Mouse (Mus musculus) forebrain, postnatal 0 days (tissue): ENCODE data around the gene Supt5. TPM values are rescaled to one million over a fixed set of nuclear protein-coding genes. Genes with fewer than 3 reads are reported as not detected.
"Not testable (repeated sequence)": the region's sequence is repeated elsewhere in the genome, so short reads cannot be mapped to it uniquely, and the experiment has no call there.

Experiments
- ATAC-seq: fragments of 200-750 bp; cut with Nextera tagmentation; 2 replicates; pipeline ENCODE4 v1.8.0; 2017; ENCODE audit warnings: mild to moderate bottlenecking, moderate library complexity
- DNase-seq: peaks from one replicate; pipeline ENCODE4 v3.0.0-alpha.2; 2015
- H3K27ac ChIP-seq: fragments of 300-500 bp; sonication (generic); 2 replicates; pipeline ENCODE4 v1.5.1; 2014; ENCODE audit warnings: low read depth, mild to moderate bottlenecking, antibody characterized with exemption, low read length, moderate library complexity, mixed read lengths
- H3K27me3 ChIP-seq: fragments of 300-500 bp; sonication (generic); 2 replicates; pipeline ENCODE4 v1.6.1; 2014; ENCODE audit warnings: mild to moderate bottlenecking, low read length, mixed read lengths; ENCODE audit not compliant: insufficient read depth
- H3K36me3 ChIP-seq: fragments of 300-500 bp; sonication (generic); 2 replicates; pipeline ENCODE4 v1.6.1; 2014; ENCODE audit warnings: mild to moderate bottlenecking, moderate library complexity; ENCODE audit not compliant: insufficient read depth
- H3K4me1 ChIP-seq: fragments of 300-500 bp; sonication (generic); 2 replicates; pipeline ENCODE4 v1.6.1; 2014; ENCODE audit warnings: antibody characterized with exemption; ENCODE audit not compliant: insufficient read depth
- H3K4me2 ChIP-seq: fragments of 300-500 bp; sonication (generic); 2 replicates; pipeline ENCODE4 v1.6.1; 2014; ENCODE audit warnings: low read depth, mild to moderate bottlenecking, moderate library complexity
- H3K4me3 ChIP-seq: fragments of 300-500 bp; sonication (generic); 2 replicates; pipeline ENCODE4 v1.5.1; 2014; ENCODE audit warnings: low read depth, low read length, mixed read lengths
- H3K9ac ChIP-seq: fragments of 300-500 bp; sonication (generic); 2 replicates; pipeline ENCODE4 v1.6.1; 2014; ENCODE audit warnings: mild to moderate bottlenecking
- H3K9me3 ChIP-seq: fragments of 300-500 bp; sonication (generic); 2 replicates; pipeline ENCODE4 v1.6.1; 2016; ENCODE audit warnings: low read length
- CTCF ChIP-seq: sonication (generic); IDR thresholded peaks from 2 replicates; pipeline ENCODE4 v1.5.1; 2016; ENCODE audit warnings: antibody characterized with exemption, control low read depth, low read depth
- WGBS: fragments of 180-500 bp; shearing (Covaris S2); extraction: QIAGEN DNeasy Blood & Tissue Kit; methylation state at CpG from one replicate; pipeline ENCODE4 v1.1.7; 2014; 5-methylcytosine and 5-hydroxymethylcytosine counted together
- polyA plus RNA-seq: library from polyadenylated mRNA; unstranded; fragments of >200 nt; fragmentation: Nextera tagmentation; extraction: Ambion mirVana; gene quantifications from 2 replicates; pipeline ENCODE4 v1.2.1, GENCODE M21; 2015
- total RNA-seq: library from RNA; depleted of rRNA; stranded (reverse); fragments of >200 nt; gene quantifications from 2 replicates; pipeline ENCODE4 v1.2.3, GENCODE M21; 2014; rRNA removed

Supt5 gene
- total RNA-seq (88.4 and 111 TPM in 2 replicates), polyA plus RNA-seq (65.2 and 83.3 TPM in 2 replicates)

DNA sequence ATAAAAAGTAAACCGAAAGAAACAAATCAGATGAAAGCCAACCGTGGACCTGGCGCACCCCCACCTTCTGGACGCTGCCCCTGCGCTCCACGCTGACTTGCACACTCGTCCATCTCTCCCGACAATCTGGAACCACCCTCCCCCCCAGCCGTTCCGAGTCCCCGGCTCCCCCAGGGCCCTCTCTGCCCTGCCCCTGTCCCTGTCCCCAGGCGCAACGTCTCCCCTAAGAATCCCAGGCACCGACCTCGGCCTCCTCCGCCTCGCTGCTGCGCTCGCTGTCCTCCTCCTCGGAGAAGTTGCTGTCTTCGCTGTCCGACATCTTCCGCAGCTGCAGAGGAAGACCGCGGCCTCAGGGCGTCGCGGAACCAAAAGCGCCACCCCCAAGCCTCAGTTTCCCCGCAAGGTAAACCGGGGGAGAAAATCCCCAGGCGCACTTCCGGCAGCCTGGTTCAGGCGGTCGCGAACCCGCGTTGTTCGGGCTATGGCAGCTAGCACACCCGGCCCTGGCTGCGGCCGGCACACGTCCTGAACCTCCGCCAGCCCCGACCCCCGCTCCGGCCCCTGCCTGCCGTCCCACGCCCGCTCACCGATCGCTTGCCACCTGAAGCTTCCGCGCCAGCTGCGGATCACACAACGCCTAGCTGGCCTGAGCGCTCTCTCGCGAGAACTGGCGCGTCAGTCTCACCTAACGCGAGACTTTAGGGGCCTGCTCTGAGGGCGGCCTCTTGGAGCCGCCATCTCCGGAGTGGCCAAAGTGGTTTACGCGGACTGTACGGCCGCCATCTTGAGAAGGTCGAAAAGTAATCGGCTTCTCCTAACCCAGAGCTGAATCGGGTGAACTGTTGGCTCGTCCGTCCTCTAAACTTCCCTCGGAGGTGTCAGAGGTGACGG lies at the start of gene Supt5:
Supt5 (minus strand) TSS at position 639 of the 891 bp plus-strand sequence.
- DNase-seq: peak; percentile 98
- Histone ChIP-seq H3K27ac (peak within 1 kb of the TSS; percentile 90), H3K9me3 (no peaks in the 10 kb centered on the region), H3K4me1 (peaks cover 2% of the 10 kb centered on the region; the same call in 1 of the 2 replicates), H3K9ac (peak within 1 kb of the TSS; percentile 86), H3K36me3 (no peaks in the 10 kb centered on the region), H3K27me3 (no peaks in the 10 kb centered on the region), H3K4me3 (peak within 1 kb of the TSS; percentile 92), H3K4me2 (peak within 1 kb of the TSS; percentile 62)
- WGBS: 1% methylated on average over 77 of the region's 77 CpGs
- 0 out of 2 replicates have a peak, but pooled peaks have one; percentile 17 for TF ChIP-seq CTCF
- ATAC-seq: peak; percentile 100

DNA sequence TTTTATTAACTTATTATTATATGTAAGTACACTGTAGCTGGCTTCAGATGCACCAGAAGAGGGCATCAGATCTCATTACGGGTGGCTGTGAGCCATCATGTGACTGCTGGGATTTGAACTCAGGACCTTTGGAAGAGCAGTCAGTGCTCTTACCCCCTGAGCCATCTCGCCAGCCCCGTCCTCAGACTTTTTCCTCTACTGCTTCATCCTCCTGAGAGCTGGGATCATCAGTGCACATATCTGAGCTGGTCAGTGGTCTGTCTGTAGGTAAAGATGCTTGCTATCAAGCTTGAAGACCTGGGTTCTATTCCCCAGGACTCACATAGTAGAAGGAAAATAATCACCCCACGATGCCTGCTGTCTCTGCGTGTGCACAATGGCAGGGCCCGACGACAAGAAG lies 48.8 kb upstream of the Supt5 start:
- 84% methylated on average over 7 of the region's 7 CpGs for WGBS
- H3K9me3 ChIP-seq, H3K4me1 ChIP-seq, H3K27me3 ChIP-seq, ATAC-seq, H3K4me2 ChIP-seq, DNase-seq, H3K27ac ChIP-seq, H3K9ac ChIP-seq, H3K4me3 ChIP-seq: not testable (repeated sequence)
- peaks cover 41% of the 10 kb centered on the region for H3K36me3 ChIP-seq

DNA sequence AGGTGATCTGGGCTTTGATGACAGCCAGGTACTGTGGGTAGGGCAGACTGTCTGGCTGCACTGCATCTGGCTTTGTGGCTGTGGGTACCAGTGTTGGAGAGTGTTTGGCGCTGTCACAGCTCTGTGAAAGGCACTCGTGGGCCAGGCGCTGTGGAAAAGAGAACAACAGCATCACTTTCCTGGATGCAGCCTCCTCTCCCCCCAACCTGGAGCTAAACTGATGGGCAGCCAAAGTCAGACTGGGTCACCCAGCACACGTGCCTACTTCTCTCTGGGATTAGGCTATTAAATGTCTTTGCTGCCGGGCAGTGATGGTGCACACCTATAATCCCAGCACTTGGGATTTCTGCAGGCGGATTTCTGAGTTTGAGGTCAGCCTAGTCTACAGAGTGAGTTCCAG lies 48.3 kb upstream of the Supt5 start:
- H3K4me2 ChIP-seq, H3K9ac ChIP-seq, H3K27ac ChIP-seq, ATAC-seq, DNase-seq, H3K4me1 ChIP-seq, H3K4me3 ChIP-seq, H3K9me3 ChIP-seq, H3K27me3 ChIP-seq: not testable (repeated sequence)
- 84% methylated on average over 6 of the region's 6 CpGs for WGBS
- peaks cover 41% of the 10 kb centered on the region for H3K36me3 ChIP-seq

DNA sequence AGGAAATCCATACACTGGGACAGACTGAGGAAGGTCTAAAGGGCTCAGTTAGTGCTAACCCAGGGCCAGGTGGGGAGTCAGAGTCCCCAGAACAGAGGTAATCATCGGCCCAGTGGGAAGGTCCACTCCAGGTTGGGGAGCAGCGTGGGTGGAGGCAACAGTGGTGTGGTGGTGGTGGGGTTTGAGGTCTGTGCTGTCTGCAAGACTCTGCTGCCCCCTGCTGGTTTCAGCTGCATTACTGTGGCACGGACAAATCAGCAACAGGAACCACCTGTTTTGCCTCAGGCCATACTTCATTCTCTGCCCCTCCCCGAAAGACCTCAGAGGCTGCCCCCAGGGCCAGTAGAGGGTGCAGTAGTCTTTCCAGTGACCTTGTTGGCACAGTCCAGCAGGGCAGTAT lies 47.9 kb upstream of the Supt5 start:
- peak; percentile 70 for ATAC-seq
- no peaks in the 10 kb centered on the region for H3K9me3 ChIP-seq
- peak; percentile 90 for TF ChIP-seq CTCF
- no peak overlapping the region for H3K4me3 ChIP-seq
- H3K36me3 ChIP-seq: peaks cover 41% of the 10 kb centered on the region
- H3K4me2 ChIP-seq: no peak overlapping the region
- DNase-seq: peak; percentile 80
- 15% methylated on average over 4 of the region's 4 CpGs for WGBS
- no peak overlapping the region for H3K9ac ChIP-seq
- H3K27ac ChIP-seq: no peak overlapping the region
- H3K27me3 ChIP-seq: no peaks in the 10 kb centered on the region
- peaks cover 6% of the 10 kb centered on the region for H3K4me1 ChIP-seq

DNA sequence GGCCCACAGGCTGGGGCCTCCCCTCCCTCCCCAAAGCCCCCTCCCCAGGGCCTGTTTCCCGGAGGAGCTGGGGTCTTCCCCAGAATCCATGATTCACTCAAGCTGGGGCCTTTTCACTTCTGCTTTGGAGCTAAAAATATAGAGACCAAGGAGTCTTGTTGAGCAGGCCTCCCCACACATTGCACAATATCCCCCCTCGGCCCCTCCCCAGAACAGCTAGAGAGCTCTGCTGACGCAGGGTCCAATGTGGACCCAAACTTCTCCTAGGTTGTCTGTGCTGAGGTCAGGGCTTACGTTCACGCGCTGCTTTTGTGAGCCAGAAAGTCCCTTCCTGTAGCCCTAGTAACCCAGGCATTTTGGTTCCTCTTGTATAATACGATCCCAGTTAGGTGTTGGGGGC lies 47.5 kb upstream of the Supt5 start:
- no peak overlapping the region for H3K4me2 ChIP-seq
- no peak overlapping the region for H3K27ac ChIP-seq
- WGBS: 89% methylated on average over 7 of the region's 7 CpGs
- peaks cover 41% of the 10 kb centered on the region for H3K36me3 ChIP-seq
- H3K4me3 ChIP-seq: no peak overlapping the region
- peaks cover 8% of the 10 kb centered on the region; the same call in 1 of the 2 replicates for H3K4me1 ChIP-seq
- no peaks in the 10 kb centered on the region for H3K9me3 ChIP-seq
- TF ChIP-seq CTCF: no peak
- no peaks in the 10 kb centered on the region for H3K27me3 ChIP-seq
- ATAC-seq (no peak), DNase-seq (no peak)
- H3K9ac ChIP-seq: no peak overlapping the region

DNA sequence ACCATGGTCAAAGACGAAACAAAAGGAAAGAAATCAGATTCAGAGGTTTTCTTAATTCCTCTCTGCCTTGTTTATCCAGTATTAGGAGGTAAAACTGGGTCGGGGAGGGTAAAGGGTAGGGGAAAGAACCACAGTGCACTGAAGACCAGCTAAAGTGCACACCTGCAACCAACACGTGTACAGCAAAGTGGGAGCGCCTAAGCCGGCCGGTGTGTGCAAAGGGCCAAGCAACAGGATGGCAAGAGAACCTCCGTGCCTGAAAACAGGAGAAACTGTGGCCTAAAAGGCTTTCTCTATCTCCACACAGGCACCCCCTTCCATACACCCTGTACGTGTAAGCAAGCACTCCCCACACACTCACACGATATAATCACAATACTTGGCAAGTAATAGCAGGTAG lies 46.6 kb upstream of the Supt5 start:
- Histone ChIP-seq H3K4me1 (peaks cover 8% of the 10 kb centered on the region; the same call in 1 of the 2 replicates), H3K4me2 (no peak overlapping the region), H3K4me3 (no peak overlapping the region), H3K27ac (no peak overlapping the region), H3K9ac (no peak overlapping the region), H3K27me3 (peaks cover 4% of the 10 kb centered on the region; the same call in 1 of the 2 replicates), H3K9me3 (no peaks in the 10 kb centered on the region), H3K36me3 (peaks cover 35% of the 10 kb centered on the region)
- WGBS: 87% methylated on average over 9 of the region's 9 CpGs
- TF ChIP-seq CTCF: no peak
- DNase-seq: no peak
- no peak for ATAC-seq

DNA sequence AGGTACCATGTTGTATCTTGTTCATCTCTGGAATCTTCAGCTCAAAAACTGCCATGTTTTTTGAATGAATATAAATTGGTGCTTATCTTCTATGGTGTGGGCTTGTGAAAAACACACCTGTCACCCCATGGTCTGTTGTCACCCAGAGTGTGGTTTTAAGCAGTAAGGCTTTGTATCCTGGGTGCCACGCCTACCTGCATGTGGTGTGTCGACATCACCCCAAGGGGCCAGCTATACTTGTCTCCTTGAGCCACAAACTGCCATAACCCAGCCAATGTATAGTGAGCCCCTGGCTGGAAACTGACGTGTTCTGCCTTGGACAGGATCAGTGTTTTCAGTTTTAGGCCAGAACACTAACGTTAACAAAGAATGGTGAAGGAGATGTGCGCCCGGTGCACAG lies 45.6 kb upstream of the Supt5 start:
- H3K36me3 ChIP-seq: peaks cover 25% of the 10 kb centered on the region
- peaks cover 12% of the 10 kb centered on the region for H3K4me1 ChIP-seq

More for the DNA sequence above, 45.6 kb upstream of the Supt5 start:
- WGBS: 84% methylated on average over 6 of the region's 6 CpGs
- ATAC-seq: no peak
- no peak overlapping the region for H3K4me3 ChIP-seq
- H3K9me3 ChIP-seq: no peaks in the 10 kb centered on the region
- H3K4me2 ChIP-seq: no peak overlapping the region
- no peak for DNase-seq
- H3K27ac ChIP-seq: no peak overlapping the region
- no peak overlapping the region for H3K9ac ChIP-seq
- no peak for TF ChIP-seq CTCF
- H3K27me3 ChIP-seq: peaks cover 4% of the 10 kb centered on the region; the same call in 1 of the 2 replicates
